Mouse (Mus musculus) lung, embryonic 16.5 days (tissue): ENCODE measurements at regions not wholly inside any gene's neighbourhood (a gene's known extent, or its start where the extent isn't known, plus 50 kb on each side); places are given as distances from the start of the nearest gene placed in this dataset.
A peak's percentile ranks its signal among the peaks of the same experiment; 100 is the strongest.

Source experiments
- ATAC-seq: fragments of 200-750 bp; cut with Nextera tagmentation; 2 replicates; pipeline ENCODE4 v1.8.0; 2017; ENCODE audit warnings: low read depth, mild to moderate bottlenecking, moderate library complexity
- H3K27ac ChIP-seq: fragments of 300-500 bp; sonication (generic); 2 replicates; pipeline ENCODE4 v1.5.1; 2014; ENCODE audit warnings: mild to moderate bottlenecking, control low read depth, low read length
- H3K27me3 ChIP-seq: fragments of 300-500 bp; sonication (generic); 2 replicates; pipeline ENCODE4 v1.6.1; 2014; ENCODE audit warnings: low read depth, low read length, mixed read lengths; ENCODE audit not compliant: control insufficient read depth, insufficient read depth
- H3K36me3 ChIP-seq: fragments of 300-500 bp; sonication (generic); 2 replicates; pipeline ENCODE4 v1.6.1; 2014; ENCODE audit warnings: low read length; ENCODE audit not compliant: control insufficient read depth, insufficient read depth
- H3K4me1 ChIP-seq: fragments of 300-500 bp; sonication (generic); replicated peaks from 2 replicates; pipeline ENCODE4 v1.6.1; 2014; ENCODE audit warnings: low read length, mixed read lengths; ENCODE audit not compliant: control insufficient read depth, insufficient read depth
- H3K4me2 ChIP-seq: fragments of 300-500 bp; sonication (generic); 2 replicates; pipeline ENCODE4 v1.6.1; 2014; ENCODE audit warnings: low read depth, low read length, control low read depth
- H3K4me3 ChIP-seq: fragments of 300-500 bp; sonication (generic); 2 replicates; pipeline ENCODE4 v1.5.1; 2014; ENCODE audit warnings: mild to moderate bottlenecking, low read length, control low read depth
- H3K9ac ChIP-seq: fragments of 300-500 bp; sonication (generic); 2 replicates; pipeline ENCODE4 v1.6.1; 2014; ENCODE audit warnings: low read length, control low read depth
- H3K9me3 ChIP-seq: fragments of 300-500 bp; sonication (generic); 2 replicates; pipeline ENCODE4 v1.6.1; 2016; ENCODE audit warnings: low read length; ENCODE audit not compliant: control insufficient read depth
- WGBS: fragments of 180-500 bp; shearing (Covaris S2); extraction: QIAGEN DNeasy Blood & Tissue Kit; methylation state at CpG from one replicate; pipeline ENCODE4 v1.1.7; 2014; 5-methylcytosine and 5-hydroxymethylcytosine counted together

DNA sequence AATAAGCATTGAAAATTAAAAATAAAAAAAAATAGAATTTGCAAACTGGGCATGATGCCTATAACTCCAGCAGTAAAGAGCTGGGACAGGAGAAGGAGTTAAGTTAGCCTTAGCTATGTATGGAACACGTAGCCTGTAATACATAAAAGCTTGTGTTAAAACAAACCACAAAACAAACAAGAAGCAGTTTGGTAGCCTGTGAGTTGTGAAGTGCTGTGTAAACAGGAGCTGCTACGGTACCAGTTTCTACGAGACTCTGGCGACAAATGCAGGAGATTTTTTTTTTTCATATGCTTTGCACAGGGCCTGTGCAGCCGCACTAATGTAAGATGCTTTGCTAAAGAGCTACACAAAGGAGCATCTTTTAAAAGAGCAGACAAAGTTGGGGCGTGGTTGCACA, 1159.1 kb downstream of the 4930447A16Rik start:
- H3K27me3 ChIP-seq: no peaks in the 10 kb centered on the region
- peaks cover 4% of the 10 kb centered on the region; the same call in 1 of the 2 replicates for H3K4me1 ChIP-seq
- peak; percentile 63 for ATAC-seq
- no peaks in the 10 kb centered on the region for H3K9me3 ChIP-seq
- 53% methylated on average over 6 of the region's 6 CpGs for WGBS
- no peak overlapping the region for H3K9ac ChIP-seq
- no peak overlapping the region for H3K4me3 ChIP-seq
- H3K4me2 ChIP-seq: no peak overlapping the region
- H3K27ac ChIP-seq: no peak overlapping the region
- no peaks in the 10 kb centered on the region for H3K36me3 ChIP-seq

DNA sequence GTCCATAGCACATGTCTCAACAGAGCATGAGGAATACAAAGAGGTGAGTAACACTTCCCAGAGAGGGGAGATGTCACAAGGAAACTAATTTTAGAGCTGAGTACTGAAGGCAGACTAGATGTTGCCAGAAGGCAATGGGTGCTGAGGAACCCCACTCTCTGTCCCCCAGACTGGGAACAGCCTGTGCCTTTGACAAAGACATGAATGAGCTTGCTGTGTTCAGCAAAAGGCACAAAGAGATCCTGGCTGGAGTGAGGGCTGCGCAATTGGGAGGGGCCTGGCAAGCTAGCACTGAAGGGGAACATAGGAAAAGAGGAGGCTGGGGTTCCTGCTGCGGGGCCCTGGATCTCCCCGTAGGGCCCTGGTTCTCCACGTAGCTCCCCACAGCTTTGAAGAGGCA, 1160.3 kb downstream of the 4930447A16Rik start:
- 75% methylated on average over 4 of the region's 4 CpGs for WGBS
- no peaks in the 10 kb centered on the region for H3K9me3 ChIP-seq
- H3K27ac ChIP-seq: no peak overlapping the region
- H3K36me3 ChIP-seq: no peaks in the 10 kb centered on the region
- no peak overlapping the region for H3K4me2 ChIP-seq
- ATAC-seq: no peak
- peaks cover 4% of the 10 kb centered on the region for H3K4me1 ChIP-seq
- no peak overlapping the region for H3K9ac ChIP-seq
- H3K27me3 ChIP-seq: no peaks in the 10 kb centered on the region
- H3K4me3 ChIP-seq: no peak overlapping the region

DNA sequence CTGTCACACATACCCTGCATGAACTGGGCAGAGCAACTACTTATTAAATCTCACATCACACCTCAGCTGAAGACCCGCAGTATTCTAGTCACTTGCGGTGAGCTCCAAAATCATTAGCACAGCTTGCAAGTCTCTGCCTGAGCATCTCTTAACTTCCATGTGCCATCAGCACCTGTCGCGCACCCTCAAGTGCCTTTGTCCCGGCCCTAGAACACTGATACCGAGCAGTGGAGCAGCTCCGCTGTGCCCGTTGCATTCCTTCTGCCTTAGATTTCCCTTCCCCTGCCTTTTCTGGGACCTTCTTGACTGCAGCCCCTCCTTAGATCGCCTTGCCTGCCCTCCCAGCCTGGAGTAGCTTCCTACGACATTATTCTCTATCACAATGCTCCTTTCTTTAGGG, 1161.2 kb downstream of the 4930447A16Rik start:
- Histone ChIP-seq H3K27me3 (no peaks in the 10 kb centered on the region), H3K27ac (no peak overlapping the region), H3K4me1 (peaks cover 4% of the 10 kb centered on the region), H3K36me3 (no peaks in the 10 kb centered on the region), H3K4me3 (no peak overlapping the region), H3K4me2 (no peak overlapping the region), H3K9ac (no peak overlapping the region), H3K9me3 (peaks cover under 1% of the 10 kb centered on the region; the same call in 1 of the 2 replicates)
- no peak for ATAC-seq
- 60% methylated on average over 10 of the region's 10 CpGs for WGBS

DNA sequence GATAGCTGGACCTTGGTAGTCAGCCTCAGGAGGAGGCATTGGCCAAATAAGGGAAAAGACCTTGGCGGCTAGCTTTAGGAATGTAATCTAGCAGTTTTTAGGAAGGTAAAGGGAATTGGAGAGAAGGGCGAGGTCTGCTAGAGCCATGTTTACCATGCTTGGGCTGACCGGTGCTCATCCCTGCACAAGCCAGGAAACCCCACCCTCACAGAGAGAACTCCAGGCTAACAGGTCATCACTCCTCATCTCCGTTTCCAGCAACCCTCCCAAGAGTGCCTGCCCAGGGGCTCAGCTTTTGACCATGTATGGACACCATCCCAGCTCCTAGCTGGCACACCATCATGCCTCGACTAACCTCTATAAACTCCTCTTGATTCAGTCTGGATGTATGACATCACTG, 1162.9 kb downstream of the 4930447A16Rik start:
- no peak for ATAC-seq
- no peak overlapping the region for H3K27ac ChIP-seq
- no peak overlapping the region for H3K9ac ChIP-seq
- H3K4me1 ChIP-seq: peaks cover 4% of the 10 kb centered on the region
- peaks cover 3% of the 10 kb centered on the region; the same call in 1 of the 2 replicates for H3K9me3 ChIP-seq
- no peaks in the 10 kb centered on the region for H3K36me3 ChIP-seq
- H3K4me3 ChIP-seq: no peak overlapping the region
- WGBS: 55% methylated on average over 5 of the region's 5 CpGs
- H3K4me2 ChIP-seq: no peak overlapping the region
- no peaks in the 10 kb centered on the region for H3K27me3 ChIP-seq

DNA sequence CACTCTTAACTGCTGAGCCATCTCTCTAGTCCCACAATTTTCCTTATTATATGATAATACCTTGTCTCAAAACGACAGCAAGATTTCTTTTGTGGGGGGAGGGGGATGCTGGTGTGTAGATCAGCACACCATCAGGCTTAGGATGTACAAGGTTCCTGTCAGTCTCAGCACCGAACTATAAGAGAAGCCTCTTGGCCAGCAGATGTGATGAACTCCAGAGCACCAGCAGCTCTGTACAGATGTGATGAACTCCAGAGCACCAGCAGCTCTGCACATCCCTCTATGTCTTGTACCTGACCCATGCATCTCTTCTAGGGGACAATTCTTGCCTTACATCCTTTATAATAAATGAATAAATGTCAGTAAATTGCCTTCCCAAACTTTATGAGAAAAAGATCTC, 1163.7 kb downstream of the 4930447A16Rik start:
- Histone ChIP-seq H3K4me2 (no peak overlapping the region), H3K4me3 (no peak overlapping the region), H3K36me3 (no peaks in the 10 kb centered on the region), H3K9ac (no peak overlapping the region), H3K27me3 (no peaks in the 10 kb centered on the region), H3K4me1 (peaks cover 4% of the 10 kb centered on the region), H3K9me3 (peaks cover 3% of the 10 kb centered on the region; the same call in 1 of the 2 replicates), H3K27ac (no peak overlapping the region)
- 69% methylated on average over 2 of the region's 2 CpGs for WGBS
- no peak for ATAC-seq

DNA sequence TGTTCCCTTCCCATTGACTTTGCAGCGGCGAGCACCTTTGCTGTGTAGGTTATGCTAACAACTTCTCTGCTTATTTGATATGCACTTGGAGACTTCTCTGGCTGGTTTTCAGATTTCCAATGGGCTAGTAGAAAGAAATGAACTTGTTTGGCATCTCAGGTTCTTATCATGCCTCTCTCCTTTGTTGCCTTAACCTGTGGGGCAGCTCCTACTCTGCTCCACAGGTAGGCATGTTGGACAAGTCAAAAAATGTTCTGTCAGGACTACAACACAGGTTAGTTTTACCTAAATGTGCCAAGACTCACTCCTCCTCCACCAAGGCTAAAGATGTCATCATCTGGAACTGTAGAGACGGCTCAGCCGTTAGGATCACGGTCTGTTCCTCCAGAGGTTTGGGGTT, 1164.3 kb downstream of the 4930447A16Rik start:
- no peak overlapping the region for H3K9ac ChIP-seq
- H3K4me2 ChIP-seq: no peak overlapping the region
- no peaks in the 10 kb centered on the region for H3K27me3 ChIP-seq
- peak; percentile 59 for ATAC-seq
- no peaks in the 10 kb centered on the region for H3K36me3 ChIP-seq
- no peak overlapping the region for H3K4me3 ChIP-seq
- 72% methylated on average over 5 of the region's 5 CpGs for WGBS
- peaks cover 4% of the 10 kb centered on the region for H3K4me1 ChIP-seq
- peak overlapping the region; percentile 20; the same call in 1 of the 2 replicates for H3K27ac ChIP-seq
- peaks cover 3% of the 10 kb centered on the region; the same call in 1 of the 2 replicates for H3K9me3 ChIP-seq

DNA sequence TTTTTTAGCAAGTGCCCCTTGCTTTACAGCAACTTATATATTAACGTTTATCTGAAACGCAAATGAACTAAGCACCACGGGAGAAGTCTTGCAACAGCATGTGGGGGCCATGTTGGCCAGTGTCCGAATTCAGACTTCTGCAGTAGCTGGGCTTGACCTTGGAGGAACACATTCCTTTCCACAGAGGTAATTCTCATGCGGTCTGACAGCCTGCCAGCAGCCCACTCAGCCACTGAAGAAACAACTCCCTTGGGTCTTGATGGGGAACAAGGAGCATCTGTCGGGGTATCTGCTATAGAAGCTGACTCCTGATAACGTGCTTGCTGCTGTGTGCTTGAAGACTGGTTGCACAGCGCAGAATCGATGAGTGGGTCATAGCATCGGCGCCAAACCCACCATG, 1168.7 kb downstream of the 4930447A16Rik start:
- Histone ChIP-seq H3K4me3 (no peak overlapping the region), H3K9me3 (peaks cover 3% of the 10 kb centered on the region; the same call in 1 of the 2 replicates), H3K27ac (no peak overlapping the region), H3K9ac (no peak overlapping the region), H3K36me3 (no peaks in the 10 kb centered on the region), H3K27me3 (no peaks in the 10 kb centered on the region), H3K4me2 (no peak overlapping the region), H3K4me1 (no peaks in the 10 kb centered on the region; the same call in none of the 2 replicates)
- WGBS: 53% methylated on average over 11 of the region's 11 CpGs
- ATAC-seq: peak; percentile 61

DNA sequence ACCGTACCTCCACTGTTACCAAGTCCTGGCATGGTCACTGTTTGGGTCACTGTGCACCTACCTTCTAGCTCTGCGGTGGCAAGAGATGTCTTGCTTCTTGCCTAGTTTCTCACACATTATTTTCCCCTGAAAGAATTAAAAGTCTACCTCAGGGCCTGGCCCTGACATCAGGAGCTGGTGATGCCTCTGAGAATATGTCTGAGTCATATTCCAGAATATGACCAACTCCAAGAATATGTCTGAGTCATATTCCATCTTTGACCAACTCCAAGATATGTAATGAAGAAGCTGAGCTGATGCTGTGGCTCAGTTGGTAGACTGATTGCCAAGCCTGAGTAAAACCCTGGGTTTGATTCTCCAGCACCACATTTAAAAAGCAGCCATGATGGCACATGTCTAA, 1169.4 kb downstream of the 4930447A16Rik start:
- Histone ChIP-seq H3K27me3 (no peaks in the 10 kb centered on the region), H3K27ac (no peak overlapping the region), H3K9ac (no peak overlapping the region), H3K9me3 (peaks cover 3% of the 10 kb centered on the region; the same call in 1 of the 2 replicates), H3K4me1 (no peaks in the 10 kb centered on the region; the same call in none of the 2 replicates), H3K4me3 (no peak overlapping the region), H3K36me3 (no peaks in the 10 kb centered on the region), H3K4me2 (no peak overlapping the region)
- no peak for ATAC-seq
- 85% methylated on average over 2 of the region's 2 CpGs for WGBS

DNA sequence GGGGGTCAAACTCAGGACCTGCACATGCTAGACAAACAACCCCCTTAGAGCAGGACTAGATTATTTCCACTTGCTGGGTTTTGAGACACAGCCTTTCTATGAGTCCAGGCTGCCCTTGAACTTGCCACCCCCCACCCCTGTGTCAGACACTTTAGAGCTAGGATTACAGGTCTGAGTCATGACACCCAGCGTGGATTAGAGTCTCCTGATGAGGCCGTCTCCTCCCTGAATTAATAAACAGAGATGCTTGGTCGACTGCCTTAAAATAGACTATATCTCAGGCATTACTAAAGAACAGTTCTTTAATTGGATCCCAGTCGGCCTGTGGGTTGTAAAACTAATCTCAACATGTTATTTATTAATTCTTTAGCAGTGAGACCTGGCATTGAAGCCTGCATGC, 1170.5 kb downstream of the 4930447A16Rik start:
- ATAC-seq: no peak
- WGBS: 54% methylated on average over 4 of the region's 4 CpGs
- Histone ChIP-seq H3K4me1 (no peaks in the 10 kb centered on the region; the same call in 1 of the 2 replicates), H3K4me2 (no peak overlapping the region), H3K27ac (no peak overlapping the region), H3K27me3 (no peaks in the 10 kb centered on the region), H3K4me3 (no peak overlapping the region), H3K9ac (no peak overlapping the region), H3K36me3 (no peaks in the 10 kb centered on the region), H3K9me3 (peaks cover 3% of the 10 kb centered on the region; the same call in 1 of the 2 replicates)

DNA sequence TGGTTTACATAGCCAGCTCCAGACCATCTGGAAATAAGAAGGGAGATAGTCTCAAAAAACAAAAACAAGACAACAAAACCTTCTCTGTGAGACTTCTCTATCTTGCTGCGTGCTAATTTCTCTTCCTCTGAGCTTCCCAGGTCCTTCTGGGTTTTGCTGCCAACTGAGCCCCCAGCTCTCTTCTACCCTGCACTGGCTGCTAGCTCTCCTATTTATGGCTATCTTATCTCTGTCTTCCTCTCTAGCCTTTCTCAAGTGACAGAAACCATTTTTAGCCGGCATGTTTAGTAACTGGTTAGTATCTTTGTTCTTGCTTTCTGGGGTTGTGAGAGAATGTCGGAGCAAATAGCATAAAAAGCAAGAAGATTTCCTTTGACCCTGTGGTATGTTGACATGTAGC, 1172.1 kb downstream of the 4930447A16Rik start:
- no peaks in the 10 kb centered on the region for H3K36me3 ChIP-seq
- H3K27ac ChIP-seq: no peak overlapping the region
- H3K9me3 ChIP-seq: no peaks in the 10 kb centered on the region
- no peak overlapping the region for H3K9ac ChIP-seq
- no peaks in the 10 kb centered on the region for H3K27me3 ChIP-seq
- no peak overlapping the region for H3K4me3 ChIP-seq
- H3K4me1 ChIP-seq: no peaks in the 10 kb centered on the region; the same call in 1 of the 2 replicates
- no peak overlapping the region for H3K4me2 ChIP-seq
- 58% methylated on average over 3 of the region's 3 CpGs for WGBS
- ATAC-seq: no peak
